Comparison of ENCODE assay signal across 9 mouse cellular contexts in the genomic region with DNA sequence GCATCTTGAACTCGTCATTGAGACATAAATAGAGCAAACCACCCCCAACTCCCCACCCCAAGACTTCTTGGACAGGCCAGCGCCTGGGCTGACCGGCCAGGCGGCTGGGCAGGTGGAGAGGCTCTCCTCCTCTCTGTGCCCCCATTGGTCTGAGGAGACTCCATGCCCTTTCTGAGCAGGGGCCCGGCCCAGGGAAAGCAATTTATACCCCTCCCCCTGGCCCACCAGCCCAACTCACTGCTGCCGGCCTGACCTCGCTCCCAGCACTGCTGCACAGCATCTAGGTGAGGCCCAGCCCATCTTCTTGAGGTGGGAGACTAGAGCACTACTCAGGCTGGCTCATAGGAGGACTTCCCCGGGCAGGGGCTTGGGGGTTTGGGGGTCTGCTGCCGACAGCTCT. TPM values are rescaled to one million over a fixed set of nuclear protein-coding genes. Genes with fewer than 3 reads are reported as not detected.
DNase-seq lines count a peak whose midpoint lies in the region; ATAC-seq lines count a peak whose summit lies in the region.
"Had no signal": no experiment of that assay in that cellular context is flagged by ENCODE, and none has a peak within 500 bp of the region (broad histone marks: within the 10 kb centered on the region; RNA-seq: fewer than 3 reads in every experiment).

A gene (plus strand): TSS at position 224 of the 400 bp plus-strand sequence.

- WGBS in heart, embryonic 11.5 days (ENCODE audit: insufficient replicate concordance) = 69% methylated on average over 9 of the region's 9 CpGs
- WGBS in lung, embryonic 16.5 days = 77% methylated on average over 9 of the region's 9 CpGs
- whole genome bisulfite sequencing in neural tube, embryonic 12.5 days = 78% methylated on average over 9 of the region's 9 CpGs

- no peak within 1 kb of the TSS for H3K4me2 ChIP-seq in heart, embryonic 11.5 days
- H3K4me2 ChIP-seq in lung, embryonic 16.5 days (ENCODE audit: low read depth, low read length) = no peak within 1 kb of the TSS
- H3K4me2 ChIP-seq in neural tube, embryonic 12.5 days (replicated peaks) = no peak within 1 kb of the TSS
- H3K4me2 ChIP-seq: hindbrain, embryonic 15.5 days had no signal

- ATAC-seq in heart, embryonic 11.5 days (replicated peaks; ENCODE audit: insufficient number of reproducible peaks, low FRiP score, low TSS enrichment) = no peak
- ATAC-seq in lung, embryonic 16.5 days (ENCODE audit: low read depth) = no peak
- ATAC-seq in neural tube, embryonic 12.5 days (ENCODE audit: low FRiP score, low read depth) = no peak

- no peak within 1 kb of the TSS for H3K4me3 ChIP-seq in heart, embryonic 11.5 days (ENCODE audit: low read depth, low read length)
- H3K4me3 ChIP-seq in lung, embryonic 16.5 days (ENCODE audit: low read length) = no peak within 1 kb of the TSS
- H3K4me3 ChIP-seq in neural tube, embryonic 12.5 days = no peak within 1 kb of the TSS
- H3K4me3 ChIP-seq: hindbrain, embryonic 15.5 days had no signal

- H3K27ac ChIP-seq in heart, embryonic 11.5 days (ENCODE audit: low read depth, low read length) = peak within 1 kb of the TSS; percentile 77
- H3K27ac ChIP-seq in lung, embryonic 16.5 days (ENCODE audit: low read length) = peak within 1 kb of the TSS; percentile 50
- H3K27ac ChIP-seq in neural tube, embryonic 12.5 days = no peak within 1 kb of the TSS
- H3K27ac ChIP-seq: hindbrain, embryonic 15.5 days had no signal

- DNase-seq in heart, adult 9 months (ENCODE audit: low spot score in 2 of 2) = no peak
- no peak for DNase-seq in lung, postnatal 4 days
- peak; percentile 89 for DNase-seq in gastrocnemius, postnatal 25 days
- DNase-seq in T-cell, adult 2 months (ENCODE audit: low spot score) = no peak
- no peak for DNase-seq in spleen, postnatal 14 days (ENCODE audit: low spot score in 2 of 2)

- peak within 1 kb of the TSS; percentile 58; the same call in 1 of the 2 replicates for H3K9ac ChIP-seq in heart, embryonic 11.5 days (ENCODE audit: low read depth, low read length)
- H3K9ac ChIP-seq in lung, embryonic 16.5 days (ENCODE audit: low read length) = peak within 1 kb of the TSS; percentile 63
- H3K9ac ChIP-seq in neural tube, embryonic 12.5 days = peak within 1 kb of the TSS; percentile 18; the same call in 1 of the 2 replicates
- H3K9ac ChIP-seq: hindbrain, embryonic 15.5 days had no signal

- H3K36me3 ChIP-seq in heart, embryonic 11.5 days (ENCODE audit: control insufficient read depth, insufficient read depth, low read length) = no peaks in the 10 kb centered on the region
- H3K36me3 ChIP-seq in lung, embryonic 16.5 days (ENCODE audit: control insufficient read depth, insufficient read depth, low read length) = no peaks in the 10 kb centered on the region
- H3K36me3 ChIP-seq in neural tube, embryonic 12.5 days = no peaks in the 10 kb centered on the region
- H3K36me3 ChIP-seq: hindbrain, embryonic 15.5 days had no signal

- H3K27me3 ChIP-seq in heart, embryonic 11.5 days (ENCODE audit: control insufficient read depth, insufficient read depth, low read length) = no peaks in the 10 kb centered on the region
- H3K27me3 ChIP-seq in lung, embryonic 16.5 days (ENCODE audit: control insufficient read depth, insufficient read depth, low read depth, low read length) = no peaks in the 10 kb centered on the region
- H3K27me3 ChIP-seq in neural tube, embryonic 12.5 days (replicated peaks) = no peaks in the 10 kb centered on the region
- H3K27me3 ChIP-seq: hindbrain, embryonic 15.5 days had no signal

- no peaks in the 10 kb centered on the region for H3K9me3 ChIP-seq in heart, embryonic 11.5 days (replicated peaks; ENCODE audit: control insufficient read depth, low read length)
- no peaks in the 10 kb centered on the region for H3K9me3 ChIP-seq in lung, embryonic 16.5 days (ENCODE audit: control insufficient read depth, low read length)
- H3K9me3 ChIP-seq in neural tube, embryonic 12.5 days = no peaks in the 10 kb centered on the region
- H3K9me3 ChIP-seq: hindbrain, embryonic 15.5 days had no signal

- H3K4me1 ChIP-seq in heart, embryonic 11.5 days (ENCODE audit: control insufficient read depth, insufficient read depth, low read length) = peaks cover 18% of the 10 kb centered on the region
- H3K4me1 ChIP-seq in lung, embryonic 16.5 days (replicated peaks; ENCODE audit: control insufficient read depth, insufficient read depth, low read length) = peaks cover 12% of the 10 kb centered on the region; the same call in 1 of the 2 replicates
- H3K4me1 ChIP-seq in neural tube, embryonic 12.5 days = 0 out of 2 replicates have a peak, but pooled peaks cover 3% of the 10 kb centered on the region
- H3K4me1 ChIP-seq: hindbrain, embryonic 15.5 days had no signal

RNA-seq across cellular contexts. Expression of the gene that starts here (rescaled TPM):
- 46.1 and 51.6 TPM in 2 replicates for polyA plus RNA-seq in heart, embryonic 11.5 days (2014; fragmentation: Nextera tagmentation; extraction: Ambion mirVana)
- 17.6 and 61.1 TPM in 2 replicates for polyA plus RNA-seq in lung, embryonic 16.5 days (2015; fragmentation: Nextera tagmentation; extraction: Ambion mirVana)
- total RNA-seq in gastrocnemius, postnatal 25 days (2021) = over 10,000 TPM; 16,193 to 17,938 TPM
- polyA plus RNA-seq in neural tube, embryonic 12.5 days (2016; fragmentation: Nextera tagmentation; extraction: Ambion mirVana) = 3.3 and 4.6 TPM in 2 replicates
